33 mouse cellular contexts compared by ENCODE assay signal in the genomic region with DNA sequence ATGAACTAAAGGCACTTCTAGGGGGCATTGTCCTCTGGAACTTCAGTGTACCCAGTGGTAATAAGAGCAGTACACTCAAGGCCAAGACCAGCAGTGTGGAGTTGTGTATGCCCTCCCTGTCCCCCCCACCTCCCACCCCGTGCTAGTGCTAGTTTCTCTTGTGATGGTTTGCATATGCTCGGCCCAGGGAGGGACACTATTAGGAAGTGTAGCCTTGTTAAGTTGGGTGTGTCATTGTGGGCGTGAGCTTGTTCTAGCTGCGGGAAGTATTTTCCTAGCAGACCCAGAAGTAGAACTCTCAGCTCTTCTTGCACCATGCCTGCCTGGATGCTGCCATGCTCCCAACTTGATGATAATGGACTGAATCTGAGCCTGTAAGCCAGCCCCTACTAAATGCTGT.
"Had no signal": no experiment of that assay in that cellular context is flagged by ENCODE, and none has a peak within 500 bp of the region (broad histone marks: within the 10 kb centered on the region; RNA-seq: fewer than 3 reads in every experiment).

No protein-coding gene starts in this region.

- H3K4me3 ChIP-seq: heart, embryonic 10.5 days; heart, embryonic 12.5 days; heart, embryonic 13.5 days; heart, embryonic 15.5 days; hindbrain, embryonic 10.5 days; hindbrain, embryonic 12.5 days; hindbrain, embryonic 13.5 days; hindbrain, embryonic 15.5 days; kidney, embryonic 15.5 days; layer of hippocampus, adult 2 months; left cerebral cortex, adult 2 months had no signal

- H3K9me3 ChIP-seq: heart, embryonic 10.5 days; heart, embryonic 12.5 days; heart, embryonic 13.5 days; heart, embryonic 15.5 days; hindbrain, embryonic 10.5 days; hindbrain, embryonic 12.5 days; hindbrain, embryonic 13.5 days; hindbrain, embryonic 15.5 days; kidney, embryonic 15.5 days had no signal

- DNase-seq: heart, postnatal 10 days; heart, postnatal 14 days; heart, postnatal 36 days; heart, postnatal 4 days; kidney, adult 11 months; kidney, adult 18-20 months; kidney, adult 2 months; kidney, adult 8-10 months; kidney, adult 9 months; kidney, postnatal 10 days; kidney, postnatal 14 days; kidney, postnatal 25 days; kidney, postnatal 36 days; kidney, postnatal 4 days; layer of hippocampus, adult 9-11 months; layer of hippocampus, postnatal 36 days had no signal

- H3K27me3 ChIP-seq: heart, embryonic 12.5 days; heart, embryonic 13.5 days; heart, embryonic 15.5 days; hindbrain, embryonic 12.5 days; hindbrain, embryonic 13.5 days; hindbrain, embryonic 15.5 days; kidney, embryonic 15.5 days had no signal

- ATAC-seq: hindbrain, embryonic 16.5 days; inflammation-experienced regulatory T-cells, adult 6 months; intestine, postnatal 0 days had no signal

- H3K4me2 ChIP-seq: heart, embryonic 11.5 days; heart, embryonic 12.5 days; heart, embryonic 13.5 days; heart, embryonic 15.5 days; hindbrain, embryonic 12.5 days; hindbrain, embryonic 13.5 days; hindbrain, embryonic 14.5 days; hindbrain, embryonic 15.5 days; kidney, embryonic 15.5 days had no signal

- H3K9ac ChIP-seq: heart, embryonic 12.5 days; heart, embryonic 13.5 days; heart, embryonic 15.5 days; hindbrain, embryonic 12.5 days; hindbrain, embryonic 13.5 days; hindbrain, embryonic 14.5 days; hindbrain, embryonic 15.5 days; kidney, embryonic 15.5 days had no signal

- H3K27ac ChIP-seq: heart, embryonic 10.5 days; heart, embryonic 13.5 days; heart, embryonic 15.5 days; hindbrain, embryonic 10.5 days; hindbrain, embryonic 12.5 days; hindbrain, embryonic 13.5 days; hindbrain, embryonic 14.5 days; hindbrain, embryonic 15.5 days; kidney, embryonic 15.5 days; kidney, postnatal 0 days; layer of hippocampus, adult 2 months; left cerebral cortex, adult 2 months had no signal
